Mouse (Mus musculus) kidney, adult 2 months (tissue): ENCODE data around the gene Slc51a. TPM values are rescaled to one million over a fixed set of nuclear protein-coding genes. Genes with fewer than 3 reads are reported as not detected.

Experiments used
- DNase-seq: peaks from one replicate; pipeline ENCODE4 v3.0.0; 2021
- H3K27ac ChIP-seq: fragments of 200-500 bp; 2 replicates; pipeline ENCODE4 v1.5.1; 2012; ENCODE audit warnings: low read depth, low read length, control low read depth, inconsistent platforms; ENCODE audit not compliant: insufficient read depth
- H3K27me3 ChIP-seq: fragments of 200-500 bp; replicated peaks from 2 replicates; pipeline ENCODE4 v1.6.1; 2012; ENCODE audit warnings: mild to moderate bottlenecking, moderate library complexity, low read length, inconsistent platforms; ENCODE audit not compliant: control insufficient read depth, insufficient read depth
- H3K36me3 ChIP-seq: fragments of 200-500 bp; 2 replicates; pipeline ENCODE4 v1.6.1; 2012; ENCODE audit warnings: mild to moderate bottlenecking, moderate library complexity, low read length, inconsistent platforms; ENCODE audit not compliant: control insufficient read depth, insufficient read depth
- H3K4me1 ChIP-seq: fragments of 200-500 bp; 2 replicates; pipeline ENCODE4 v1.6.1; 2011; ENCODE audit warnings: low read length; ENCODE audit not compliant: control insufficient read depth, insufficient read depth
- H3K4me3 ChIP-seq: fragments of 200-500 bp; 2 replicates; pipeline ENCODE4 v1.5.1; 2011; ENCODE audit warnings: mild to moderate bottlenecking, low read depth, low read length, control low read depth; ENCODE audit not compliant: insufficient read depth
- CTCF ChIP-seq: fragments of 200-500 bp; conservative IDR thresholded peaks from 2 replicates; pipeline ENCODE4 v1.5.1; 2011; ENCODE audit warnings: low read depth, mild to moderate bottlenecking, control low read depth, low read length, moderate library complexity, mixed read lengths; ENCODE audit not compliant: insufficient read depth, insufficient read length
- POLR2A ChIP-seq: fragments of 200-500 bp; IDR thresholded peaks from one replicate; pipeline ENCODE4 v1.6.1; 2011; ENCODE audit warnings: low read depth, low read length, control low read depth
- WGBS: fragments of 180-500 bp; shearing (Covaris S2); methylation state at CpG from one replicate; pipeline ENCODE4 v1.1.7; 2018; 5-methylcytosine and 5-hydroxymethylcytosine counted together
- polyA plus RNA-seq: library from polyadenylated mRNA; depleted of rRNA; stranded (reverse); fragments of >200 nt; gene quantifications from 2 replicates; pipeline ENCODE4 v1.2.3, GENCODE M21; 2012

Gene Slc51a
- polyA plus RNA-seq, 1 experiment: 97.3 TPM

DNA sequence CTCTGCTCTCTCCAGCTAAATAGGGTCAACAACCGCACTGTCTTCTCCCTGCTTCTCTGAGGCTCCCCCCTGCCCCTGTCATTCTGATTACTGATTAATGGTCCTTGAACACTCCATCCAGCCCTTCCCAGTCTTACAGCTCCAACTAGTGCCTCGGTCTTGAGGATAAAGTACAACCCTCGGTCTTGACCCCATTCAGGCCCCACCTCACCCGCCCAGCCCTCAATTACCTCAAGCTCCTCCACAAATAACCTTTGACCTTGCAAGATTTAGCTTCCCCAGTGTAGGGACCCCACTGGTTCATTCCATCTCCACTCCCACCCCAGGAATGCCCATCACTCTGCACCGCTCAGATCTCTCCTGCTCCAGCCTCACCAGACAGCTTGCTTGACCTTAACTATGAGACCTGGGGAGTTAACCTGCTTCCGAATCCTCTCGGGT lies 3.2 kb downstream of the Slc51a start:
- H3K4me3 ChIP-seq: no peak overlapping the region
- H3K36me3 ChIP-seq: no peaks in the 10 kb centered on the region
- WGBS: 32% methylated on average over 7 of the region's 7 CpGs
- peaks cover 8% of the 10 kb centered on the region; the same call in 1 of the 2 replicates for H3K4me1 ChIP-seq
- TF ChIP-seq CTCF: no peak
- TF ChIP-seq POLR2A: no peak
- peak; percentile 94 for DNase-seq
- H3K27ac ChIP-seq: peak overlapping the region; percentile 43
- no peaks in the 10 kb centered on the region for H3K27me3 ChIP-seq

DNA sequence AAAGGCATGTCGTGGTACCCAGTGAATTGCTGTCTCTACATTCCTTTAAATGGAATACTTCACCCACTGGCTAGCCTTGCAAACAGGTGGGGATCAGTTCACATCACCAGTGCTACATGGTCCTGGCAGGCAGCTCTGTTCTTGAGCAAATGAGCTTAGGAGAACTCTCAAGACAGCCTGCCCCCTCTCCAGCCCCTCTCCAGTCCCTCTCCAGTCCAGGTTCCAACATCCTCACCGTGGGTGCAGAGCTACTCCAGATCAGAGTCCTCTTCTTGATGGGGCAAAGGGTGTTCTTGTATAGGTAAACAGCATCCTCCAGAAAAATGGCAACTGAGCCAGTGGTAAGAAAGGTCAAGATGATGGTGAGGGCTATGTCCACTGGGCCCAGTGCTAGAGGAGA lies 8.3 kb downstream of the Slc51a start:
- DNase-seq: no peak
- H3K27ac ChIP-seq: no peak overlapping the region
- H3K4me3 ChIP-seq: no peak overlapping the region
- H3K4me1 ChIP-seq: no peaks in the 10 kb centered on the region; the same call in 1 of the 2 replicates
- no peaks in the 10 kb centered on the region for H3K27me3 ChIP-seq
- WGBS: 57% methylated on average over 2 of the region's 2 CpGs
- no peaks in the 10 kb centered on the region for H3K36me3 ChIP-seq
- TF ChIP-seq CTCF (no peak), POLR2A (no peak)

DNA sequence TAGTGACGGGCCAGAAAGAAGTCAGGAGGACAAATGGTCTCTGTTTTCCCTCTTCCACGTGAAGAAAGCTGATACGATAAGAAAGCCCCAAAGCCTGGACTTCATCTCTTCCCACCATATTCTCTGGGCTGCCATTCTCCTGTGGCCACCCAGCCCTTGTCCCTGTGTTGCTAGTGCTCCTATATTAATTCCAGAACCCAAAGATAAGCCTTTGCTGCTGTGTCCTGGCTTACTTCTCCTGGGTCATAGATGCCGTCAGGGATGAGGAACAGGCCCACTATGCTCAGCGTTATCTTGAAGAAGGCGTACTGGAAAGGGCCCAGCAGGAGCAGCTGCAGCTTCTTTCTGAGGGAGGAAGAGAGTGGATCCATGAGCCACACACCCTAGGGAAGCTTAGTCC lies 10.4 kb downstream of the Slc51a start:
- Histone ChIP-seq H3K27me3 (no peaks in the 10 kb centered on the region), H3K4me1 (no peaks in the 10 kb centered on the region; the same call in 1 of the 2 replicates), H3K4me3 (no peak overlapping the region), H3K36me3 (no peaks in the 10 kb centered on the region), H3K27ac (no peak overlapping the region)
- TF ChIP-seq CTCF: no peak
- TF ChIP-seq POLR2A: no peak
- DNase-seq: no peak
- 83% methylated on average over 6 of the region's 6 CpGs for WGBS

DNA sequence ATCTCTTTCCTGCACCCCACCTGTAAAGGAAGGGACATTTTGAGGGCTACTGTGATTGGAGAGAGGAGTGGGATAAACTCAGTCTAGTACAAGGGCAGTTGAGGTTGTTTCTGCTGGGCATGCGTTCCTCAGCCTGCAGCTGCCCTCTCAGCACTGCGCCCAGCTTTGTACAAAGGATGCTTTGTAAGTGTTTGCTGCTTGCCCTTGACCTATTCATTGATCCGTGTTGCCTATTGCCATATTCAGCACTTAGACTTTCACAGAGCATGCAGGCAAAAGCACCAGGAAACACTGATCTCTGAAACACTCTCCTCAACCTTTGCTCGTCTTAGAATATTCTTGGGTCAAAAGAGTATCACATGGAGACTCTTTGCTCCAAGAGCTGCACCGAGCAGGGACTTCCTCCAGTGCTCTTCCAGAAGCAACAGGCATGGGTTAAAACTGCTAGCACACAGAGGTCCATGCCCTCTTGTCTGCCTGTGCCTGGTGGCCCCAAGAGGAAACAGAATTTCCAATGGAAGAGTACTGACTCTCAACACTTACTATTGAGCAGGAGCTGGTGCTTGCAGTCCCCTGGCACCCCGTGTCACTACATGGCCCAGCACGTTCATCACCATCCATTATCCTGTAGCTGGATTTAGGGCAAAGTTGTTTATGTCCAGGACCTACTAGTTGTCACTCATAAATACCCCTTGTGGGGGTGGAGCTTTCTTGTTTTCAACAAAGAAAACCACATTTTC lies 15.2 kb downstream of the Slc51a start:
- TF ChIP-seq POLR2A (no peak), CTCF (no peak)
- no peak overlapping the region for H3K27ac ChIP-seq
- H3K36me3 ChIP-seq: 0 out of 2 replicates have a peak, but pooled peaks cover 2% of the 10 kb centered on the region
- H3K4me3 ChIP-seq: no peak overlapping the region
- DNase-seq: peak; percentile 66
- H3K27me3 ChIP-seq: no peaks in the 10 kb centered on the region
- no peaks in the 10 kb centered on the region; the same call in 1 of the 2 replicates for H3K4me1 ChIP-seq
- WGBS: 61% methylated on average over 7 of the region's 7 CpGs

DNA sequence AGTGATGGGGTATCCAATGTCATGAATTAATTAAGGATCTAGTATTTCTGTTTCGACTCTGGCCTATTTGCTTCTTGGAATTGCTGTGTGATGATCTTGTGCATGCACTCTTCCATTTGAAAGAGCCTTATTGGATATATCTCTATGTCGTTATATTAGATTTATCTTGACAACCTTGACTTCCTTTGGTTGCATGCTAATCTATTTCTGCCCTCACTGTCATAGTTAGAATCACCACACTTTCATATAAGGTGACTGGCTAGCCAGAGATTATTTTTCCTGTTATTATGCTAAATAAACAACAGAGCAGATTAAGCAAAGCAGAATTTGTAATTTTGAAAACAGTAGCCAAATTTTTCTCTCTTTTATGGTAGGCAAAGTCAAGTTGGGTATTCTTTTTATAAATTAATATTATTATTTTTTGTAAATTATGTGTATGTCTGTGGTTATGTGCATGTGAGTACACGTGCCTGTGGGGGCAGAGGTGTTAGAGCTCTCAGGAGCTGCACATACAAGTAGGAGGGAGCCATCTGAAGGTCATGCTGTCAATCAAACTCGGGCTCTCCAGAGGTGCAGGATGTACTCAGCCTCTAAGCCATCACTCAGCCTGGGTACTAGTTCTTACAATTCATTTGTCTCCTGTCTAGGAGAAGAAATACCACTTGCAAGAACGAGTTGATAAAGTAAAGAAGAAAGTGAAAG lies 18.1 kb downstream of the Slc51a start:
- TF ChIP-seq CTCF (no peak), POLR2A (no peak)
- Histone ChIP-seq H3K4me3 (no peak overlapping the region), H3K36me3 (0 out of 2 replicates have a peak, but pooled peaks cover 2% of the 10 kb centered on the region), H3K4me1 (no peaks in the 10 kb centered on the region; the same call in 1 of the 2 replicates), H3K27me3 (no peaks in the 10 kb centered on the region), H3K27ac (no peak overlapping the region)
- WGBS: 66% methylated on average over 5 of the region's 5 CpGs
- no peak for DNase-seq

DNA sequence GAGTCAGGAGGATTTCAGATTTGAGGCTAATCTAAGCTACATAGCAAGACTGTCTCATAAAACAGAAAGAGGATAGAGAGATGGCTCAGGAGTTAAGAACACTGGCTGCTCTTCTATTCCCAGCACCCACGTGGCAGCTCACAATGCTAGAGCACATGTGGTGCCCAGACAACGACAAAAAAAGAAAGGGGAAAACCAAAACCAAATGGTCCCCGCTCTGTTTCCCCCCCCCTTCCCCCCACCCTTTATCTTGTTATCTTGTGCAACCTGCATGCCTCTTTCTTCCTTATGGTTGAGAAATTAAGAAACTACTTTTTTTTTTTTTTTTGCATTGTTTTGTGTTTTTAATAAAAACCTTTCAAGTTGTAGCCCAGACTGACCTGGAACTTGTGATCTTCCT lies 19.2 kb downstream of the Slc51a start:
- WGBS: 84% methylated on average over 3 of the region's 3 CpGs
- Histone ChIP-seq H3K27ac (no peak overlapping the region), H3K27me3 (no peaks in the 10 kb centered on the region), H3K4me3 (no peak overlapping the region), H3K36me3 (peaks cover 3% of the 10 kb centered on the region; the same call in 1 of the 2 replicates), H3K4me1 (no peaks in the 10 kb centered on the region; the same call in 1 of the 2 replicates)
- no peak for DNase-seq
- no peak for TF ChIP-seq CTCF
- TF ChIP-seq POLR2A: no peak

DNA sequence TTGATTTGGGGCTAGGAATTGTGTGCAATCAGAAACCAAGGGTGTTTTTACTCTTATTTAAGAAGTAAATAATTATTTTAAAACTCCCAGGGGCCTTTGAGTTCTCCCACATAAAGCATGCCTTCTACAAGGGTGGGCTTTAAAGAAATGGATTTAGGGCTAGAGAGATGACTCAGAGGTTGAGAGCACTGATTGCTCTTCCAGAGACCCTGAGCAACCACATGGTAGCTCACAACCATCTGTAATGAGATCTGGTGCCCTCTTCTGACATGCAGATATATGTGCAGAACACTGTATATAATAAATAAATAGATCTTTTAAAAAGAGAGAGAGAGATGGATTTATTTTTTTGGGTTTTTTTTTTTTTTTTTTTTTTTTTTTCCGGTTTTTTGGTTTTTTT lies 22.8 kb downstream of the Slc51a start:
- H3K36me3 ChIP-seq: peaks cover 3% of the 10 kb centered on the region
- H3K27me3 ChIP-seq: no peaks in the 10 kb centered on the region
- WGBS: 0% methylated on average over 1 of the region's 1 CpGs
- H3K4me3 ChIP-seq: no peak overlapping the region
- DNase-seq: no peak
- H3K4me1 ChIP-seq: no peaks in the 10 kb centered on the region
- H3K27ac ChIP-seq: no peak overlapping the region
- TF ChIP-seq CTCF: no peak
- no peak for TF ChIP-seq POLR2A
